Mouse (Mus musculus): ENCODE results near the gene Mrpl44. TPM values are rescaled to one million over a fixed set of nuclear protein-coding genes. Genes with fewer than 3 reads are reported as not detected.

Mrpl44 gene
- polyA plus RNA-seq, 1 experiment, result 32.6 TPM

GRCm38 (mm10) chr1:79752015-79752695 lies 23.7 kb upstream of the Mrpl44 start:
- no peaks in the 10 kb centered on the region for H3K27me3 ChIP-seq (ENCODE audit: control insufficient read depth, insufficient read depth, insufficient read length)
- TF ChIP-seq REST (IDR thresholded peaks at IDR 0.05; ENCODE audit: insufficient read depth, insufficient read length) (no peak), TCF3 (IDR thresholded peaks at IDR 0.05; ENCODE audit: insufficient read length, low read depth) (no peak), POLR2AphosphoS2 (IDR thresholded peaks at IDR 0.05; ENCODE audit: insufficient read length, low read depth) (no peak), MYOD1 (IDR thresholded peaks at IDR 0.05; ENCODE audit: control insufficient read depth in 1 of 3, insufficient read length in 2 of 3, low read depth in 2 of 3) (no peak)
- no peak overlapping the region for H3K4me3 ChIP-seq
- H3ac ChIP-seq (ENCODE audit: control insufficient read depth, insufficient read length), result no peak overlapping the region
- peaks cover 72% of the 10 kb centered on the region for H3K79me2 ChIP-seq (ENCODE audit: control insufficient read depth, insufficient read depth)
- peaks cover 6% of the 10 kb centered on the region for H3K36me3 ChIP-seq (ENCODE audit: control insufficient read depth, insufficient read depth)
- H3K4me2 ChIP-seq (ENCODE audit: low read depth), result no peak overlapping the region

DNA sequence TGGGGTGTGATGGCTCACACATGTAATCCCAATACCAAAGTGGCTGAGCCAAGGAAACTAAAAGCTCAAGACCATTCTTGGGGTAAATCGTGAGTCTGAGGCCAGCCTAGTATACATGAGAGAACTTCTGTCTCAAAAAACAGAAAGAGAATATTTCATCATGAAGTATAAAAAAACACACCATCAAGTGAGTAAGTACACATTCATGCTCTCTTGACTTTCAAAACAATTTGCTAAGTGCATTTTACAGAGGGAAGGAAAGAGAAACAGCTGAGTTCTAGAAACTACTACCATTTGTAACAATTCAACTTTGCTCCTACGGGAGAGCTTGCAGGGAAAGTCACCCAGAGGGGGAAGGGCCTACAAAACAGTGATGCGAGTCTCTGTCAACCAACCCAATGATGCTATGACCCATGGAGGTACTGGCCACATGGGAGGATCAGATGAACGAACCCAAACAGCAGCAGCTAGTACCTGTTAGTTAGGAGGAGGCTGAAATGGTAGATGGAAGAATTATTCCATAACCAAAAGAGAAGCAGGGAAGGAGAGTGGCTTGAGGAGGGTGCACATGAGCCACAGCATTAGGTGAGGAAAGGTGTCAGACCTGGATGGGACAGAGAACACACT lies 23.0 kb upstream of the Mrpl44 start:
- no peaks in the 10 kb centered on the region for H3K27me3 ChIP-seq (ENCODE audit: control insufficient read depth, insufficient read depth, insufficient read length)
- no peak for TF ChIP-seq MYOG (IDR thresholded peaks at IDR 0.05; ENCODE audit: control insufficient read depth in 1 of 3, insufficient read depth in 1 of 3, insufficient read length in 2 of 3, low read depth in 2 of 3)
- no peak for TF ChIP-seq POLR2AphosphoS2 (IDR thresholded peaks at IDR 0.05; ENCODE audit: insufficient read length, low read depth)
- TF ChIP-seq SRF (IDR thresholded peaks at IDR 0.05; ENCODE audit: control insufficient read depth, insufficient read length, low read depth), result no peak
- no peak for TF ChIP-seq E2F4 (IDR thresholded peaks at IDR 0.05; ENCODE audit: insufficient read depth)
- TF ChIP-seq CEBPB (IDR thresholded peaks at IDR 0.05; ENCODE audit: insufficient read depth, poor library complexity, severe bottlenecking), result no peak
- TF ChIP-seq POLR2A (IDR thresholded peaks at IDR 0.05; ENCODE audit: insufficient read length, low read depth), result no peak
- no peak for TF ChIP-seq REST (IDR thresholded peaks at IDR 0.05; ENCODE audit: insufficient read depth, insufficient read length)
- no peak for TF ChIP-seq TCF3 (IDR thresholded peaks at IDR 0.05; ENCODE audit: insufficient read length, low read depth)
- no peak for TF ChIP-seq TCF12 (IDR thresholded peaks at IDR 0.05; ENCODE audit: insufficient read depth, poor library complexity, severe bottlenecking)
- TF ChIP-seq MAX (IDR thresholded peaks at IDR 0.05; ENCODE audit: low read depth), result no peak
- TF ChIP-seq USF1 (IDR thresholded peaks at IDR 0.05; ENCODE audit: low read depth), result no peak
- no peak for TF ChIP-seq MYOD1 (IDR thresholded peaks at IDR 0.05; ENCODE audit: control insufficient read depth in 1 of 3, insufficient read length in 2 of 3, low read depth in 2 of 3)
- no peak overlapping the region for H3K4me3 ChIP-seq
- H3K36me3 ChIP-seq (ENCODE audit: control insufficient read depth, insufficient read depth), result peaks cover 6% of the 10 kb centered on the region
- H3ac ChIP-seq (ENCODE audit: control insufficient read depth, insufficient read length), result no peak overlapping the region
- no peak overlapping the region for H3K4me2 ChIP-seq (ENCODE audit: low read depth)
- peaks cover 72% of the 10 kb centered on the region for H3K79me2 ChIP-seq (ENCODE audit: control insufficient read depth, insufficient read depth)

DNA sequence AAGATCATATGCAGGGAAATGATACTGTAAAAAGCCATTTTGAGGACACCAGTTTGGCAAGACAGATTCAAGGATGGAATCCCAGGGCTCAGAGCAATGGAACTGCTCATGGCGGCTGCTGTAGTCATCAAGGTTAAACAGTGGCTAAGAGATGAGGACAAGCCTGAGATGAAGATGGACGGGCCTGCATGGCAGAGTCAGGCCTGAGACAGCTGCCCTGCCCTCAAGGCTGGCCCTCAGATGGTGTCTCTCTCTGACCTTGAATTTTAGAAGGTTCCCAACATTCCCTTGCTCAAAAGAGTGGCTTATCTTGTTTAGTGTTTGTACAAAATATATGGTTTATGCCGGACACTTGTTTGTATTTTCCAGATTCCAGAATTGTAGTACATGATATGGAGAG lies 22.4 kb upstream of the Mrpl44 start:
- no peak overlapping the region for H3K4me2 ChIP-seq (ENCODE audit: low read depth)
- H3ac ChIP-seq (ENCODE audit: control insufficient read depth, insufficient read length), result no peak overlapping the region
- no peak for TF ChIP-seq TCF3 (IDR thresholded peaks at IDR 0.05; ENCODE audit: insufficient read length, low read depth)
- TF ChIP-seq MYOD1 (IDR thresholded peaks at IDR 0.05; ENCODE audit: control insufficient read depth in 1 of 3, insufficient read length in 2 of 3, low read depth in 2 of 3), result peak in 1 of 3 experiments; percentile 11
- TF ChIP-seq USF1 (IDR thresholded peaks at IDR 0.05; ENCODE audit: low read depth), result no peak
- no peak for TF ChIP-seq CEBPB (IDR thresholded peaks at IDR 0.05; ENCODE audit: insufficient read depth, poor library complexity, severe bottlenecking)
- TF ChIP-seq SRF (IDR thresholded peaks at IDR 0.05; ENCODE audit: control insufficient read depth, insufficient read length, low read depth), result no peak
- TF ChIP-seq POLR2A (IDR thresholded peaks at IDR 0.05; ENCODE audit: insufficient read length, low read depth), result no peak
- no peak for TF ChIP-seq E2F4 (IDR thresholded peaks at IDR 0.05; ENCODE audit: insufficient read depth)
- H3K36me3 ChIP-seq (ENCODE audit: control insufficient read depth, insufficient read depth), result peaks cover 6% of the 10 kb centered on the region
- H3K4me3 ChIP-seq, result no peak overlapping the region
- peaks cover 73% of the 10 kb centered on the region for H3K79me2 ChIP-seq (ENCODE audit: control insufficient read depth, insufficient read depth)
- no peaks in the 10 kb centered on the region for H3K27me3 ChIP-seq (ENCODE audit: control insufficient read depth, insufficient read depth, insufficient read length)

- H3ac ChIP-seq (ENCODE audit: control insufficient read depth, insufficient read length), result no peak overlapping the region
- H3K79me2 ChIP-seq (ENCODE audit: control insufficient read depth, insufficient read depth), result peaks cover 69% of the 10 kb centered on the region
- H3K4me3 ChIP-seq, result no peak overlapping the region
- TF ChIP-seq REST (IDR thresholded peaks at IDR 0.05; ENCODE audit: insufficient read depth, insufficient read length) (no peak), E2F4 (IDR thresholded peaks at IDR 0.05; ENCODE audit: insufficient read depth) (no peak), SRF (IDR thresholded peaks at IDR 0.05; ENCODE audit: control insufficient read depth, insufficient read length, low read depth) (no peak), POLR2A (IDR thresholded peaks at IDR 0.05; ENCODE audit: insufficient read length, low read depth) (no peak), MAX (IDR thresholded peaks at IDR 0.05; ENCODE audit: low read depth) (no peak)
- H3K4me2 ChIP-seq (ENCODE audit: low read depth), result peak overlapping the region; percentile 6
- H3K27me3 ChIP-seq (ENCODE audit: control insufficient read depth, insufficient read depth, insufficient read length), result no peaks in the 10 kb centered on the region
- peaks cover 6% of the 10 kb centered on the region for H3K36me3 ChIP-seq (ENCODE audit: control insufficient read depth, insufficient read depth)
These were observed 20.9 kb upstream of the Mrpl44 start for GRCm38 (mm10) chr1:79754936-79755335.

DNA sequence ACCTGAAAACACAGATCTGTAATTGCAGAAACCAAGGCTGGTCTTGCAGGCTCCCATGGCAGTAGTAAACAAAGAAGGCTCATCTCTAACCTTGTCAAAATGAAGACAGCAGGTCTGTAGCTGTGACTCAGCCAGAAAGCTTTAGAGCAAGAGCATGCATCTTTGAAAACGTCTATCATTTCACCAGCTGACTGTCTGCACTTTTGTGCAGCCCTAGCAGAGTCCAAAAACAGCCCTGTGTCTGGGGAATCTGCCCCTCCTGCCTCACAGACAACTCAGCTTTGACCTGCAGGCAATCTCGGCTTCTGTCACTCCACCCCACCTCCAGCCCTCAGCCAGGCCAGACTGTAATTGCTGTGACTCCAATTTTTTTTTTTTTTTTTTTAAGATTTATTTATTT lies 20.4 kb upstream of the Mrpl44 start:
- H3K79me2 ChIP-seq (ENCODE audit: control insufficient read depth, insufficient read depth), result peaks cover 74% of the 10 kb centered on the region
- peaks cover 4% of the 10 kb centered on the region for H3K36me3 ChIP-seq (ENCODE audit: control insufficient read depth, insufficient read depth)
- peak overlapping the region; percentile 6 for H3K4me2 ChIP-seq (ENCODE audit: low read depth)
- H3ac ChIP-seq (ENCODE audit: control insufficient read depth, insufficient read length), result no peak overlapping the region
- H3K4me3 ChIP-seq, result no peak overlapping the region
- TF ChIP-seq CEBPB (IDR thresholded peaks at IDR 0.05; ENCODE audit: insufficient read depth, poor library complexity, severe bottlenecking), result no peak
- no peak for TF ChIP-seq MYOG (IDR thresholded peaks at IDR 0.05; ENCODE audit: control insufficient read depth in 1 of 3, insufficient read depth in 1 of 3, insufficient read length in 2 of 3, low read depth in 2 of 3)
- TF ChIP-seq POLR2A (IDR thresholded peaks at IDR 0.05; ENCODE audit: insufficient read length, low read depth), result no peak
- no peak for TF ChIP-seq SRF (IDR thresholded peaks at IDR 0.05; ENCODE audit: control insufficient read depth, insufficient read length, low read depth)
- no peak for TF ChIP-seq TCF12 (IDR thresholded peaks at IDR 0.05; ENCODE audit: insufficient read depth, poor library complexity, severe bottlenecking)
- no peak for TF ChIP-seq E2F4 (IDR thresholded peaks at IDR 0.05; ENCODE audit: insufficient read depth)
- no peak for TF ChIP-seq USF1 (IDR thresholded peaks at IDR 0.05; ENCODE audit: low read depth)
- no peak for TF ChIP-seq TCF3 (IDR thresholded peaks at IDR 0.05; ENCODE audit: insufficient read length, low read depth)
- TF ChIP-seq MYOD1 (IDR thresholded peaks at IDR 0.05; ENCODE audit: control insufficient read depth in 1 of 3, insufficient read length in 2 of 3, low read depth in 2 of 3), result no peak
- TF ChIP-seq POLR2AphosphoS2 (IDR thresholded peaks at IDR 0.05; ENCODE audit: insufficient read length, low read depth), result no peak
- TF ChIP-seq MAX (IDR thresholded peaks at IDR 0.05; ENCODE audit: low read depth), result no peak
- TF ChIP-seq REST (IDR thresholded peaks at IDR 0.05; ENCODE audit: insufficient read depth, insufficient read length), result no peak
- no peaks in the 10 kb centered on the region for H3K27me3 ChIP-seq (ENCODE audit: control insufficient read depth, insufficient read depth, insufficient read length)

All from myocyte (in vitro differentiated cells).